Mouse (Mus musculus): ENCODE measurements around the gene Fam214b.

DNA sequence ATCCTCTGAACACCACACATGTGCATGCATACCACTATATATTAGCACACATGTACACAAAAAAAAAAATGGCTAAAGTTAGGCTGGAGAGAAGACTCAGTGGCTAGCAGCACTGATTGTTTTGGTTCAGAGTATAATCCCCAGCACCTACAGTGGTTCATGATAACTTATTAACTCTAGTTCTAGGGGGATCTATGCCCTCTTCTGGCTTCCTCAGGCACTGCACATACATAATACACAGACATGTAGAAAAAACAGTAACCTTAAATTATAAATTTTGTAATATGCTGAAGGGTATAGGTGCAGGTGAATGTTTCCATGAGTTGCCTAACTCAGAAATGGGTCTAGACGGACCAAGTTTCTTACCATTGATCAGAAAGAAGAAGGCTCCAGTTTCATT lies 57.7 kb downstream of the Fam214b start:
- no peak for TF ChIP-seq CTCF (IDR thresholded peaks at IDR 0.05; ENCODE audit: borderline replicate concordance, insufficient read depth, low read length)
- TF ChIP-seq POLR2A (IDR thresholded peaks at IDR 0.05; ENCODE audit: low read depth, low read length), result no peak

Measured in embryonic fibroblast, embryonic 13.5 days (primary cell).